12 mouse cellular contexts compared by ENCODE assay signal in genomic region chr8:110699501-110699900, GRCm38 (mm10).
"Had no signal": no experiment of that assay in that cellular context is flagged by ENCODE, and none has a peak within 500 bp of the region (broad histone marks: within the 10 kb centered on the region; RNA-seq: fewer than 3 reads in every experiment).

No protein-coding gene starts in this region.

- H3K9ac ChIP-seq: limb, embryonic 15.5 days; liver, embryonic 12.5 days; lung, embryonic 15.5 days; midbrain, embryonic 12.5 days; stomach, embryonic 15.5 days had no signal

- H3K27ac ChIP-seq: kidney, postnatal 0 days; limb, embryonic 15.5 days; liver, embryonic 12.5 days; lung, embryonic 15.5 days; midbrain, embryonic 12.5 days; stomach, embryonic 15.5 days had no signal

- H3K36me3 ChIP-seq: lung, embryonic 15.5 days; stomach, embryonic 15.5 days had no signal

- ATAC-seq: liver, embryonic 12.5 days; midbrain, embryonic 16.5 days had no signal

- H3K4me2 ChIP-seq: limb, embryonic 15.5 days; liver, embryonic 12.5 days; lung, embryonic 15.5 days; midbrain, embryonic 12.5 days; stomach, embryonic 15.5 days had no signal

- H3K27me3 ChIP-seq: limb, embryonic 15.5 days; liver, embryonic 12.5 days; lung, embryonic 15.5 days; midbrain, embryonic 12.5 days; stomach, embryonic 15.5 days had no signal

- DNase-seq: kidney, adult 9 months; kidney, postnatal 36 days; lung, postnatal 14 days; right cerebral cortex, postnatal 14 days; thymus, postnatal 4 days had no signal

- H3K9me3 ChIP-seq: limb, embryonic 15.5 days; liver, embryonic 12.5 days; lung, embryonic 15.5 days; midbrain, embryonic 12.5 days; stomach, embryonic 15.5 days had no signal

- H3K4me1 ChIP-seq: liver, embryonic 12.5 days had no signal

- H3K4me3 ChIP-seq: limb, embryonic 15.5 days; liver, embryonic 12.5 days; lung, embryonic 15.5 days; midbrain, embryonic 12.5 days; stomach, embryonic 15.5 days had no signal
